Mouse (Mus musculus): Measurements from ENCODE around the gene Jade1.

Gene Jade1

DNA sequence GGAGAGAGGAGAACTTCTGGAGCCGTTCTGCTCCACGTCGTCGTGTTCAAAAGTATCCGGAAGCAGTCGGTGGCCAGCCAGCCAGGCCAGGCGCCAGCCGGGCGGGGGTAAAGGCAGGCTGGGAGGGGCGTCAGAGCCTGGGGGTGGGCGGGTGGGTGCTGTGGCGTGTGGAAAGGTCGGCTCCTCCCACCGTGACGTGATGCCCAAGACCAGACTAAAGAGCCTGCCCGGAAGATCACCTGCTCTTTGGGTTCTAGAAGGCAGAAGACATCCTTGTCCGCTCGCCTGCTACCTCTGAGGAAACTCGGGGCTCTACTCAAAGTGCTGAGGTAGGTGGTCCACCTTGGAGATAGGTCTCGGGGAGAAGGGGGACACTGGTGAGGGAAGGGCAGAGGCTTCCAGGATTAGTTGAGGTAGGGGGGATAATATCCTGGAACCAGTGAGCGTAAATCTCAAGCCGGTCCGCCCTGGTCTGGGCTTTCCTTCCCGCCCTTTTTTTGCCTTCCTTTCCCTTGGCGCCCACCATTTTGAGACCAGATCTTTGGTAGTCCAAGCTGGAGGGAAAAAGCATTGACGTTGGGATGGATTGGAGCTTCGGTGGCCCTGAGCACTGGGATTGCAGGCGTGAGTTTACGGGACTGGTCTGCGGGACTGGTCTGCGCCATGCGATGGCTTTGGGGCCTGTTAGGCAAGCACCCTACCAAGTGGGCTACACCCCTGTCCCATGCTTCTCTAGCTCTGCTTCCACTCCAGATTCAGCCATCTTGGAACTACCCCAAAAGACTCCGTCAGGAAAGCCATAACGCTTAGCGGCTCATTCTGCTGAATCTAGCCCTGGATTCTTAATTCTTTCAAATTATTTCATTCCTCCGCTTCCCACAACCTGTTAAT lies at the start of gene Jade1:
Gene Jade1 (plus strand): TSS at position 241 of the 891 bp plus-strand sequence.
- no peak for DNase-seq

DNA sequence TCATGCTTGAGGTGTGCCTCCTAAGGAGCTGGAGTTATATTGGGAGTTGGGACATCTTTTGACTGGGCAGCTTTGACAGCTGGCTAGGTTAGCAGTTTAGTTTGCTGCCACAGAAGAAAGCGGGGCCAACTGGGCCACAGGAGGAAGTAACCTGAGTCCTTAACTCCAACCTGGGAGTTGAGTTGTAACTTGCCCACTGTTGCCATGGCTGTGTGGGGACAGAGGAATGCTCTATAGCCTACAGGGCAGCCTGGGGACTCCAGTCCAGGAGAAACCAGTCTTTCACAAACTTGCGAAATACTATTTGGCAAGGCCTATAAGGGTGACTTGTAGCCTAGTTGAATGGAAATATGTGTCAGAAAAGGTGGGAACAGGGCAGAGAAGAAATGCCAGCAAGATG lies 46.1 kb upstream of the Jade1 start:
- DNase-seq, result peak; percentile 50

DNA sequence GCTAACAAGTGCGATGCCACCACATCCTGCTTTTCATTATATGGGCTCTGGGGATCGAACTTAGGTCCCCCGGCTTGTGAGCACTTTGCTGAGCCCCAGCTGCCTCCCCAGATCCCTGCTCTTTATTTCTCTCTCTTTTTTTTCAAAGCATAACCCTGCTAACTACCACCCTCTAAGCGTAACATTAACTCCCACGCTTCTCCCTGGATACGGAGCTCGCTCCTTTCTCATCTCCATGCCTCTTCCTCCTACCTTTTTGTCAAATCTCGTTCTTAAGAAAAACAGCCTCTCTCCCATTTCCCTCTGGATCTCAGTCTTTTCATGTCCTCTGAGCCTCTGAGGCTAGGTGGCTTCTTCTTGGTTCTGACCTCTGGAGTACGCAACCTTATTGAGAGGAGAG lies 45.3 kb upstream of the Jade1 start:
- DNase-seq, result no peak

DNA sequence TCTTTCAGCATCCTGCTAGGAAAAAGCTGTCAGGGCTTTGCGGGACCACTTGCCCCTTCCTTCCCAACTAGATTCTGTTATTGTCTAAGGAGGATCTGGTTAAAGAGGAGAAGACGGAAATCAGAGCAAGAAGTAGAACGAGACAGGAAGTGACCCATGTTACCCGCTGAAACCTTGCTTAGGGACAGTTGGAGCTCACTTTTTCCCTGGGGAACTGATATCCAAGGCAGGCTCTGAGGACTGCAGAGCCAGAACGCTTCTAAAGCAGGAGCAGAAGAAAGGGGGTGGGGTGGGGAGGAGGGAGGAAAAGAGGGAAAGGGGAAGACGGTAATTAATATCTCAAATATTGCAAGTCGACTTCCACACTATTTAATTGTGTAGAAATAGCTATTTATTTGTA lies 44.8 kb upstream of the Jade1 start:
- no peak for DNase-seq

DNA sequence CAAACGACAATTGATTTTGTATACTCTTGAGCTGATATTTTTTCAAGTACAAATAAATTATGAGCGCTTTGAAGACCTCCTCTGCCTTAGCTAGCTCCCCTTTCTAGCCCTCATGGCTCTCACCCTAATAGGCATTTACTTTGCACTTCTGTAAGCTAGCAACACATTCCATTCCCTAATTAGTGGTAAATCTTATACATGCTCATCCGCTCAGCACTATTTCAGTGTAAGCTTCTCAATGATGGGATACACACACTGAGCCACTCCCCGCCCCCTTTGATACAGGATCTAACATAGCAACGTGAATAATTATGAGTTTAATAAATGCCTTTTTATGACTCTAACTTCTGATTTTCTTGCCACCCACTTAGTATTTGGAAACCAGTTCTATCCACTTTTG lies 41.5 kb upstream of the Jade1 start:
- no peak for DNase-seq

DNA sequence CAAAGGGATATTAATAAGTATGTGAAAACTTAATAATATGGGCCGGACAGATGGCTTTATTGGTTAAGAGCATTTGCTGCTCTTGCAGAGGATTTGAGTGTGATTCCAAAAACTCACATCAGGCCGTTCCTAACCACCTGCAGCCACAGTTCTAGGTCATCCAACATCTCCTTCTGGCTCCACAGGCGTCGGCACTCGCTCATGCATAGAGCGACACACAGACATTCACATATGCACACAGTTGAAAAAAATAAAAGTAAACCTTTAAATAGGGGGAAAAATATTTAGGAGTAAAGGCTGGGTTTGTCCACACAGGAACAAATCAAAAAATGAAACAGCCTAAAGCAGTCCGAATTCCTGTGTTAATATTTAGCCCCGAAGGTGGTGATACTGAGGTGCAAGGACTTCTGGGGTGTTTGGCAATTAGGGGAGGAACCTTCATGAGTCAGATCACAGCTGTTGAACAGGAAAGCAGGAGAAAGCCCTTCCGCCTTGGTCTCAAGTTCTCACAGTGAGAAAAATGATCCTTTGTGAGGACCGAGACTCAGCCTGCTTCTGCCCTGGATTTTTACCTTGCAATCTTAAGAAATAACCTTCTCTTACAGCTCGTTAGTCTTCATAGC lies 40.7 kb upstream of the Jade1 start:
- DNase-seq, result no peak

DNA sequence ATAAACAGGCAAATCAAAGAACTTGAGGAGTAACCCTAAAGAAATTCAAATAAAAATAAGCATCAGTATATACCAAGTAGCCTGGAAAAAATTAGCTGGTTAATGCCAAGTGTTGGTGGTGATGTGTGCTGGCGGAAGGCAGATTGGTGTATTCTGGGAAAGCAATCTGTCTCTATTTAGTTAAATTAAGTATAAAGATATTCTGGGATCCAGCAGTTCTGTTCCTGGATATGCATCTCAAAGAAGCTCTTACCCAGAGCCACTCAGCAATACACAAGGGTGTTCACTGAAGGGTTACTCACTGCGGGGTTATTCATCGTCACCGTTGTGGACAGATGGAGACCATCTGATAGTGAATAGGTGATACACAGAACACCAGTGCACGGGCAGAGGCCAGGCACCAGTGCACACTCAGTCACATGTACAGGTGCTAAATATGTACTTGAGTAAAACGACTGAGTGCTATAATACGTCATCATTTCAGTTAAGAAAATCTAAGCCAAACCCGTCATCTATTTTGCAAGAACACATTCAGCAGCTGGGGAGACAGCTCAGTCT lies 38.5 kb upstream of the Jade1 start:
- no peak for DNase-seq

DNA sequence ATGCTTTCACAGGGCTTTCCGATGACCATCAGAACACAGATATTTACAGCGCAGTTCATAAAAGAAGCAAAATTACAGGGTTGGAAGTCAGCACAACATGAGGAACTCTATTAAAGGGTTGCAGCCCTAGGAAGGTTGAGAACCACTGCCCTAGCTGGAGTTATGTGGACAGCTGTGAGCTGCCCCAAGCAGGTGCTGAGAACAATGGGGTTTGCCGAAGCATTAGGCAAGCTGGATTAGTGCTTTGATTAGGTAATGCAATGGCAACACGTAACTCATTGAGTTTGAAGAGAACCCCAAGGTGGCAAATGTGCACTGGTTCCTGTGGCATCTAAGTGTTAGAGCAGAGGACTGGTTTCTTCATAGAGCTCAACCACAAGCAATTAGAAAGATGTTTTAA lies 34.6 kb upstream of the Jade1 start:
- no peak for DNase-seq

DNA sequence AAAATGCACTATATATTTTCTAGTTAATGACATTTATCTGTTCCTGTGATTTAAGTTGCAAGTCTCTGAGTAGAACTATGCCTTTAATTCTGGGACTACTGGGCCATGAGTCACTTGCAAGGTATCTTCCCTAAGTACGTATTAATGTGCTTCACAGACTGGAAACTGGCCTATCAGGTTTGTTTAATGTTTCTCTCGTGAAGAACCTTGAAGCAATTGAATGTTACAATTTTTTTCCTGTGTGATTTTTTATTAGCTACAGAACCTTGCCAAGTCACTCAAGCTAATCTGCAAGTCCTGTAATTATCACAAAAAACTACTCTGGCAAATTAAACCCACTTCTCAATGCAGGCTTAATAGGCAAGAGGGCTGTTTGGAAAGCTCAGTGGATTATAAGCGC lies 33.8 kb upstream of the Jade1 start:
- DNase-seq, result no peak

DNA sequence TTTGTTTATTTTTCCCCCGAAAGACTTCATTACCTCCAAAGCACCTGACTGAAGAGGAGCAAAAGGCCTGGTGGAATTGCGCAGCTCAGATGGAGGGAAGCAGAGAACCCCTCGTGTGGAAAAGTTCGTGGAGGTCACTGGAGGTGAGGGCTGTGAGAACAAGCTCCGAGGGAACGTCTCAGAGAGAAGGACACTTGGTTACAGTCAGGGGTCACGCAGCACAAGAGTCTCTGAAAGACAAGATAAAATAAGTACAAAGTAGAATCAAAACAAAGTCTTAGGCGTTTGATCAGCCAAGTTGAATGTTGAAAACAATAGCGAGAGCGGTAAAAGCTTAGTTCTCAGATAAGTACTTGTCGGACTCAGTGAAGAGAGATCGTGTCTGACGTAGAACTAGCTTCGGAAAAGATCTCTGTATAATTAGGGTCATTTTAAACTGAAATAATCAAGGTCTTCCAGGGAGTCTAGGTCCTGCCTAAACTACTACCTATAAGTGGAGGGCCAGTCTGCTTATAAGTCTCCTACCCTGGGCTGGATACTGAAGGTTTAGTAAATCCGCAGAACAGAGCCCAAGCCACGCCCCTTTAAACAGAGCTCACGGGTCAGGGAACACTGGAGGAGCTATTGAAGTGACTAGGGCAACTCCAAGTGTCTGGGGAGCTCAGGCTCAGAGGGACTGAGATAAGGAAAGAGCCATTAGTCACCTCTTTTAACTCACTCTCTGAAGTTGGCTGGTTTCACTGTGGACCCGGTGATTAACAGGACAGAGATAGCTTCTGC lies 33.1 kb upstream of the Jade1 start:
- DNase-seq, result peak; percentile 54

DNA sequence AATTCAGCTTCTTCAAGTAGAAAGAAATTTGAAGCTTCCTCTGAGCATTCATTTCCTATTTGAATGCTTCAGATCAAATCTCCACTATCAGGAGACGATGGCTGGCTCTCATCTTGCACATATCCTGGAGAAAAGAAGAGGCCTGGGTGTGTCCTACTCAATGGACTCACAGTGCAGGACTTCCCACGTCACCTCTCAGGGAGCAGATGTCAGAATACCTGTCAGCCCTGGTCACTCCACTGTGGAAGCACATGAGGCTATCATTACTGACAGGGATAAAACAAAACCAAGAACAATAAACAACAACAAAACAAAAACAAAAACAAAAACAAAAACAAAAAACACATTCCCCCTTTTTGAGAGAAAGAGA lies 32.5 kb upstream of the Jade1 start:
- DNase-seq, result no peak

DNA sequence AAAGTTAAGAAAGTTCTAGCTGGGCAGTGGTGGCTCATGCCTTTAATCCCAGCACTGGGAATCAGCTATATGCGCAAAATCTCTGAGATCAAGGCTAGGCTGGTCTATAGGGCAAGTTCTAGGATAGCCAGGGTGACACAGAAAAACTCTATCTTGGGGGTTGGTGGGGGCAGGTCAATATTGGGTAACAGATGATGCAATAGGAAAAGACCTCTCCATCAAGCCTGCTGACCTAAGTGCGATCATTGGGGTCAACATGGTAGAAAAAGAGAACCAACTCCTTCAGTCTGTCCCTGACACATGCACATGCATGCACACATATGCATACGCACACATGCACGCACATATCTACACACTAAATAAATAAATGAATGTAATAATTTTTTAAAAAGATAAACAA lies 32.1 kb upstream of the Jade1 start:
- no peak for DNase-seq

DNA sequence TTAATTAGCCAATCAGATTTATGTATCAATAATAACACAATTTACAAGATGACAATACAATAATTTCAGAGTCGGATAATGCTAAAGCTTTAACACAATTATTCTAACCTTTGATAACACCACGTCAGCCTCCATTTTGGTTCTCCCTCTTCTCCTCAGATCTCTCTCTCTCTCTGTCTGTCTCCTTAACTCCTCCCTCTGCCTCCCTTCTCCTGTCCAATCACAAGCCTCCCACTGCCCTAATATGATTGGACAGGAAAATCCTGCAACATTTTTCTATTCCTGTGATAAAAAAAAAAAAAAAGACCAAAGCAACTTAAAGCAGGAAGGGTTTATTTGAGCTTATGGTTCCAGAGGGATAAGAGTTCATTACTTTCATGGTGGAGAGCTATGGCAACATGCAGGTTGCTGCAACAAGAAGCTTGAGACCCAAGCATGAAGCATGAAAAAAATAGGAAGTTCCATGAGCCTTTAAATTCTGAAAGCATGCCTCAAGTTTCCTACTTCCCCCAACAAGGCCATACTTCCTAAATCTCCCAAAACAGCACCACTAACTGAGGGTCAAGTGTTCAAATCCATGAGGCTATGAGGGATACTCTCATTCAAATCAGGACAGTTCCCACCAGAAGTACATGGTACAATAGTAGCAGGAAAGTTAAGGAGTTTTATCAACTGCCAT lies 27.1 kb upstream of the Jade1 start:
- no peak for DNase-seq

DNA sequence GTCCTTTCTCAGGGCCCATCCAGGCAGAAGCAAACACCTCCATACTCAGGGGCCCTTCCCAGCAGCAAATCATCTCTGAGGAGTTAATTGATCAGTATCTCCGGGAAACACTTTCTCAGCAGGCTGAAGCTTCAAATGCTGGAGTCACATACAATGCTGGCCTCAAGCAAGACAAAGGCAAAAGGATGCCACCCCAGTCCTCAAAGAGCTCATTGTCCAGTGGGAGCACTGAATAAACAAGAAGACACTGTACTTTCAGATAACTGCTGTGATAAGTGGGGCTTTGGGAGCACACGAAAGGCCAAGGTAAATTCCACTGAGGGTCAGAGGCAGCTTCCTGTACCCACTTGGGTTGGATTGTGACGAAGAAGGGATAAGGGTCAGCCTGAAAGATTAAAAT lies 25.4 kb upstream of the Jade1 start:
- no peak for DNase-seq

DNA sequence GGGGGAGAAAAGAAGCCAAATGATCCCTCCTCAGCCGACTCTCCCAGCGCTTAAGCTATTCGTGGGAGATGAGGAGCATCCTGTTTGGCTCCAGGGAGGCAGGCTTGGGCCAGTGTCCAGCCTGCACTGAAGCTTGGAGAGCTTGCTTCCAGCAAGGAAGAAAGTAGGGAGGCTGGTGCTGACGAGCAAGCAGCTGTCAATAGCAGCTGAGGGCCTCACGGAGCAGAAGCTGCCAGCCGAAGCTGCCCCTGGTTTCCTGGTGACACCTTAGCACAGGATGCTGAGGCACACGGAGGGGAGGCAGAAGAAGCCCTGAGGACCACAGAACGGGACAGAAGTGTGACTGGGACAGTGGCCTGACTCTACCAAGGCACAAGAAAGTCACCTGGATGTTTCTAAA lies 24.0 kb upstream of the Jade1 start:
- DNase-seq, result no peak

DNA sequence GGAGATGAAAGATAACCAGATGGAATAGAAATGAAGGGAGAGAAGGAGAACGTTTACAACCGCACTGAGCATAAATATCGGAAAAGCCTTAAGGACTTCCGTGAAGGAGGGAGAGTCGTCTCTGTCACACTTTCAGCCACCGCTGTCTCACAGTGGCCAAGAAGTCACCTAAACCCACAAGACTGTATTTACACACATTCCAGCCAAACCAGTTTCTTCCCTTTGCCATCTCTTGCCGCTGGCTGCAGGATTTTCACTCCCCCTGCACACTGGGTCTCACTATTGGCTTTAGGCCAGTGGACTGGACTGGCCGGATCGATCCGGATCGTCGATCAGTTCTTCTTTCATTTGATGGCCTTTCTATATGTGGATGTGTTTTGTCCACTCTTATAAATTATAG lies 23.4 kb upstream of the Jade1 start:
- no peak for DNase-seq

DNA sequence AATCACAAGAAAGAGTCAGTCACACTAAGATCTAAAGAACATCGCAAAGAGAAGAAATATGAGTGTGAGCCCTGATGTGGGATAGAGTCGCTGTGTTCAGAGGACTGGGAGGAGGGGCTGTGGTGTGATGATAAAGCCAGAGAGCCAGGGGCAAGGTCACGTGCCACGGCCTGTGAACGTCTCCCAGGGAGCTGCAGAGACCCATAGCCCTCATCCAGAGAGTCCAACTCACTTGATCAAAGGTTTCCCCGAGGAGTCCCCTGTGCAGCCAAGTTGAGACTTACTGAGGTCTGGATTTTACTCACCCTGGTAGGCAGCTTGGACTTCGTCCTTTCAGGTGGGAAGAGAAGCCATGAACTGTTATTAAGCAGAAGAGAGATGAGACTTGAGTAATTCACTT lies 21.9 kb upstream of the Jade1 start:
- peak; percentile 60 for DNase-seq

DNA sequence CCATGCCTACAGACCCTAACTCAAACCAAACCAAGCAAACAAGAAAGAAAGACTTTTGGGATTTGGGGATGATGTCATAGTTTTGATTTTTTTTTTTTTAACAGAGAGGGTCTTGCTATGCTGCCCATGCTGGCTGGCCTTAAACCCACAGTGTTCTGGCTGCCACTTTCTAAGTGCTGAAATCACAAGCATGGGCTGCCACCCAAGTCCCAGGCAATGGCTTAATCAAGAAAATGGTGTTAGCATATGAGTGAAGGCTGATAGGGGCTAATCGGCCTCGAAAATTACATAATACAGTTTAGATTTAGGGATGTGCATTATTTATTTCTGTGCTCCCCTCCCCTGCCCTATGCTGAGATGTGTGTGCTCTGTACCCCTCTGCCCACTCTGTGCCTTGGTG lies 17.6 kb upstream of the Jade1 start:
- no peak for DNase-seq

DNA sequence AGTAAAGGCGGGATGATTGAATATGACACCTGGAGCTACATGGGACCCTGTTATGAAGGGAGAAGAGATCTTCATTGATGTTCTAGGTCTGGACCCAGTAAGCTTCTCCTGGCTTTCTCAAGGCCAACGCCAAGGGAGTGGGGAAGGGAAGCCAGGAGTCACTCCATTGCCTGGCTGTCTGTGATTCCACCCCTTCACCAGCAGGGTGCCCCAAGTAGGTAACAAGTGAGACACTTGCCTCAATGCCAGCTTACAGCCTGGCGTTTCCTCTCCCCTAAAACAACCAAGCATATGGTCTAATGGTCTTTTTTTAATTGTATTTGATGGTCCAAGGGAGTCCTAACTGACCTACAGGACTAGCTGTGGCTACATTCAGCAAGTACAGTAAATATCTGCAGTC lies 14.2 kb upstream of the Jade1 start:
- DNase-seq, result no peak

DNA sequence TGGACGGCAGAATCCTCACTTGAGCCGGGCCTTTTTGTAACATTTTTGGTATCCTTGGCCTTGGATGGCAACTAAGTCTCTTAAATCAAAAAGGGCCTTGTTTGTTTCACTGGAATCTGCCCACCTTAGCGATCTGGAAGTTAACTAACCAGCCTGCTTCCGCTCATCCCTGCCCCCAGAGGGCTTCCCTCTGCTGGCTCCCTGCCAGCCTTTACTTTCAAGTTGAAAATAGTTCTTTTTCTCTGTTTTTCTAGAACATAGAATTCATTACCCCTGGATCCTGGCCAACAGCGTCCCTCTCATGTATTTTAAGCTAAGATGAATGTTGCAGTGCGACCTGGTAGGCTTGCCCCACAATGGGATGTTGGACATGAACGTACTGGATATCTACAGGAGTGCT lies 11.1 kb upstream of the Jade1 start:
- peak; percentile 56 for DNase-seq

DNA sequence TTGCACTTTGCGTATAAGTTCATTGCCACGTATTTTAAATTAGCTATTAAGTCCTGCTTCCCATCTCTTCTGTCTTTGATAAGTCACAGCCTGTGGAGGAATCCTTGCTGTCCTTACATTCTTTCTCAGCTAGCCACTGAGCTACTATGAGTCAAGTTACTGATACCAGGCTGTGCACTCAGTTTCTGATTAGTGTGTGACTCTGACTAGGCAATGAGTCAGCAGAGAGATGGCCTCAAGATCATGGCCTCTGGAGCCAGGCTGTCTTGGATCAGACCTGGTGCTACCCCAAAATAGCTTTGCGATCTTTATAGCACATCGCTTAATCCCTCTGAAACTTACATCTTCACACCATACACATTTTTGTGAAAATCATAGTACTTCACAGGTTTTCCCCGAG lies 8.2 kb upstream of the Jade1 start:
- DNase-seq, result no peak

DNA sequence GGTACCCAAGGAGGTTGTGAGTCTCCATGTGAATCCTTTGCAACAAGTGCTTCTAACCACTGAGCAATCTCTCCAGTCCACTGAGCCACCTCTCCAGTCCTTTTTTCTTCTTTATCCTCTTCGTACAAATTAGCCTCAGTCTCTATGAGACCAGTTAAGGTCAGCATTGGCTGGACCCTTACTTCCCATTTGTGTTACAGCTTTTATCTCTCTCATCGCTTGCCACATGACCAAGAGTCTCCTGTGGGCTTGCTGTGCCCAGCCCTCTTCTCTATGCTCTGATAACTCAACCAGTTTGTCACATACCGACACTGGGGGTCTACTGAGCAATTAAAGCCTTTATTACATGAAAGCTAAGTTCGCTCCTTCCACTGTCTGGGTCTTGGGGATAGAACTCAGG lies 7.3 kb upstream of the Jade1 start:
- no peak for DNase-seq

DNA sequence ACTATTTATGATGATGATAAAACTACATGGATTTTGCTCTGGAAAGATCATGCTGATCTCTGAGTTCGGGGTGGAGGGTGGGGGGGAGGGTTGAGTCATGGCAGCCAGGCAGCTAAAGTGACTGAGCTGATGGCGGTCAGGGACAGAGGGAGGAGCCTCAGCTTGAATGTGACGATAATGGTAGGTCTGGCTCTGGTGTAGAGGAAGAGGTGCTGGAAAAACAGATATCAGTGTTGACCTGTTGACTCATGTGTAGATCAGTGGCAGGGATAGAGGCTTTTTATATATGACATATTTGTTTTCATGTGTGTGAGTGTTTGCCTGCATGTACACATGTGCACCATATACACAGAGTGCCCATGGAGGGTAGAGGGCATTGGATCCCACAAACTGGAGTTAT lies 3.9 kb upstream of the Jade1 start:
- no peak for DNase-seq

Measured in kidney, postnatal 14 days (tissue).